Mouse (Mus musculus): ENCODE data around the gene Anp32a.

Anp32a gene

DNA sequence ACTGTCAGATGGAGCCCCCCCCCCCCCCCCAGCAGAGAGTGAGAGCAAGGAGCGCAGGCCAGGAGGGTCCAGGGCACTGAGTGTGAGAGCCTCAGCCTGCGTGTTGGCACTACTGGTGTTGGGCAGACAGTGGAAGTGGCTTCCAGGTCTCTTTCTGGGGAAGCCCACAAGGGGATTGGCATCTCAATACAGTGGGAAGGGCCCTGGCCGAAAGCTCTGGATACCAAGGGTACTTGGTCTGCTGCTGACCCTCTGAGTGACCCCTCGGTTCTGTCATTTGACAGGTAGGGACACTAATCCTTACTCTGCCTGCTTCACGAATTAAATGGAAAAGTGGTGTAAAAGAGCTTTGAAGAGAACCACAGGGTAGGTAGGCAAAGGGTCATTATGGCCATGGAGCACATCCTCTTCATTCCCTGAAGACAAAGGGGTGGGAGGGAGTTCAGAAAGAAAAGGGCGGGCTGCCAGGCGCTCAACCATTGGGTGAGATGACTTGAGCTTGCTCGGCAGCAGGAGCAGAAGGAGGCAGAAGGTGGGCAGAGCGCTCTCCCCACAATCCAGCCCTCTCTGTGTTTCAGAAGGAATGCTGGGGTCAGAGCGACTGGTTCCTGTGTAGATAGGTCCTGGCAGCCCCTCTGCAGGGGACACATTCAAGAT lies 79.3 kb downstream of the Anp32a start:
- DNase-seq: no peak

DNA sequence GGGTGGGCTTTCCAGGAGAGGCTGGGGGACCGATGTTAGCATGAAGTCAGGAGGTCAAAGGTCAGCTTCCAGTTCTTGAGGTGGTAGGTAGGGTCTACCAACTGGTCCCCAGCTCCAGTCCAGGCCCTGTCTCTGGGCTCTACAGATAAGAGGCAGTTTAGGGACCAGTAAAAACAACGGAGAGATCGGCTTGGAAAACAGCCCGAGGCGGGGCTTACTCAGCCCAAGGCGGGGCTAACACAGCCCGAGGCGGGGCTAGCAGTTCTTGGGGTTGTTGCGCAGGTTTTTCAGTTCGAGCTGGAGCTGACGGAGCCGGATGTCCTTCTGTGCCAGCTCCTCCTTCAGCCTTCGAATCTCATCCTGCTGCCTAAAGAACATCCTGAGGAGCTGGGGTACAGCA lies 79.9 kb downstream of the Anp32a start:
- peak; percentile 56 to 64 for DNase-seq

DNA sequence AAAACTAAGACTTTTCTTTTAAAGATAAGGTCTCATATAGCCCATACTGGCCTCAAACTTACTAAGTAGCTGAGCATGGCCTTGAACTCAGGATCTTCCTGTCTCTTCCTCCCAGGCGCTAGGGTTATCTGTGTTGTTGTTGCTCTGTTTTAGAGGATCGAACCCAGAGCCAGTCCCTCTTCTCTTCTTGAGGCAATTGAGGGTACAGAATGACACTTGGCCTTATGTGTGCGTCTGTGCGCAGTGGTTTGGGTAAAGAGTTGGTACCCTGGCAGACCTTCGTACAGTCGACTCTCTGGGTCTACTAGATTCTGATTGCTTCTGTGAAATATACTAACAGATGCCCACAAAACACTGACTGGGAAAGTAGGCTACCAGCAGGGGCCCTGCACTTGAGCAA lies 80.8 kb downstream of the Anp32a start:
- no peak for DNase-seq

- no peak for DNase-seq
Observed at GRCm38 (mm10) chr9:62422926-62423325, 81.8 kb downstream of the Anp32a start.

GRCm38 (mm10) chr9:62423871-62424270 lies 82.8 kb downstream of the Anp32a start:
- DNase-seq: no peak

DNA sequence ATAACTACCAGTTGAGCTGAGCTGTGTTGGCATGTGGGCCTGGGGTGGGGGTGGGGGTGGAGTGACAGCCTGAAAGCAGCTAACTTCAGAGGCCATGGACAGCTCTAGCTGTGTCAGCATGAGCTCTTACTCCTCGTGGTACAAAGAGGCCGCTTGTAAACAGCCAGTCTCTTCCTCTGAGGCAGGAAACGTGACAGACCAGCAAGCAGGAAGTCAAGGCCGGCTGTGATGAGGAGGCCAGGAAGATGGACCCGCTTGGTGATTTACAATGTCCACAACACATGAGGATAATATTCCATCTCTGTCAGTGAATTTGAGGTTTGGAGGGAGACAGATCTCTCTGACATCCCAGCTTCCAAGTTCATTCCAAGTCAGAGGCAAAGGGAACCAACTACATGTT lies 84.2 kb downstream of the Anp32a start:
- DNase-seq: peak; percentile 19 to 32

GRCm38 (mm10) chr9:62426021-62426420 lies 84.9 kb downstream of the Anp32a start:
- no peak for DNase-seq

DNA sequence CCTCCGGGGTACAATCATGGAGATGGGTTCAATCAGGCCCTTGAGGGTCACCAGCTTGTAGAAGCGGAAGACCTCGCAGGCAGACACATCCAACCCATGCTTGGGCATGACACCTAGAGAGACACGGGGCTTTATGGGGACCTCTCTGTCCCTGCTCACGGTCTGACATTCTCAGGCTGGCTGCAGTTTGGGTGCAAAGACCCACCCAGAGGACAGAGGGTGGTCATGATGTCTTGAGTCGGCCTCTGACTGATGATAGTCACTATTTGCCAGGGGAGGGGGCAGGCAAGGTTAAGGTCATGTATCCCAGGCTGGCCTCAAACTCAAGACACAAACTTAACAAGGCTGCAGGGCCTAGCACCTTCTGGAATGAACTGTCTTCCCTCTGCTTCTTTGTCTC lies 85.4 kb downstream of the Anp32a start:
- no peak for DNase-seq

- peak in 1 of 2 experiments; percentile 27 for DNase-seq
Observed at GRCm38 (mm10) chr9:62427010-62427409, 85.9 kb downstream of the Anp32a start.
